Mouse (Mus musculus) CH12.LX (cell line): ENCODE results near the gene Fam107a. TPM values are rescaled to one million over a fixed set of nuclear protein-coding genes. Genes with fewer than 3 reads are reported as not detected.

Source experiments
- DNase-seq: peaks from one replicate; pipeline ENCODE4 v3.0.0-alpha.2; 2013; ENCODE audit errors: extremely low read depth
- H3K27ac ChIP-seq: 2 replicates; pipeline ENCODE4 v1.5.1; 2012; ENCODE audit warnings: low read depth, mild to moderate bottlenecking, control low read depth, moderate library complexity; ENCODE audit not compliant: insufficient read depth
- H3K27me3 ChIP-seq: replicated peaks from 2 replicates; pipeline ENCODE3; 2012; ENCODE audit warnings: inconsistent platforms
- H3K36me3 ChIP-seq, 2 experiments: replicated peaks in 1 of 2; 2 replicates each; pipeline versions ENCODE3 to v1.6.1; 2012; ENCODE audit warnings: inconsistent platforms in 1 of 2, low read length in 1 of 2, mild to moderate bottlenecking in 1 of 2, mixed read lengths in 1 of 2, moderate library complexity in 1 of 2; ENCODE audit not compliant: control insufficient read depth in 1 of 2, insufficient read depth in 1 of 2
- H3K4me1 ChIP-seq, 2 experiments: 2 replicates each; pipeline ENCODE4 v1.6.1; 2012; ENCODE audit warnings: inconsistent platforms in 1 of 2, moderate library complexity in 1 of 2; ENCODE audit not compliant: insufficient read depth in 2 of 2, control insufficient read depth in 1 of 2
- H3K4me2 ChIP-seq: 2 replicates; pipeline ENCODE4 v1.6.1; 2012; ENCODE audit warnings: low read depth, mild to moderate bottlenecking, control low read depth; ENCODE audit not compliant: poor library complexity, insufficient read depth, severe bottlenecking
- H3K4me3 ChIP-seq, 3 experiments: fragments of 150-350 bp in 1 of 3; sonication (generic) in 1 of 3; replicated peaks in 1 of 3; 2 replicates each; pipeline versions ENCODE3 to v1.5.1; 2011 to 2012; ENCODE audit warnings: low read depth in 2 of 3, low read length in 2 of 3, mild to moderate bottlenecking in 2 of 3, moderate library complexity in 2 of 3, control low read depth in 1 of 3, improper control_type of control experiment in 1 of 3, inconsistent platforms in 1 of 3, mixed read lengths in 1 of 3; ENCODE audit not compliant: poor library complexity in 1 of 3
- H3K79me2 ChIP-seq: replicated peaks from 2 replicates; pipeline ENCODE4 v1.6.1; 2012; ENCODE audit warnings: mild to moderate bottlenecking, moderate library complexity; ENCODE audit not compliant: control insufficient read depth, poor library complexity, insufficient read depth, severe bottlenecking; ENCODE audit errors: extremely low read depth
- H3K9ac ChIP-seq: 2 replicates; pipeline ENCODE4 v1.6.1; 2012; ENCODE audit warnings: low read depth, mild to moderate bottlenecking, control low read depth, moderate library complexity; ENCODE audit not compliant: insufficient read depth
- H3K9me3 ChIP-seq: replicated peaks from 2 replicates; pipeline ENCODE3; 2012; ENCODE audit warnings: low read length, inconsistent platforms, mixed read lengths
- CHD1 ChIP-seq: IDR thresholded peaks from 2 replicates; pipeline ENCODE4 v1.6.1; 2012; ENCODE audit warnings: low read depth, low read length, improper control_type of control experiment, inconsistent platforms
- CHD2 ChIP-seq: IDR thresholded peaks from 2 replicates; pipeline ENCODE4 v1.6.1; 2011; ENCODE audit warnings: low read length, improper control_type of control experiment
- CTCF ChIP-seq, 2 experiments: IDR thresholded peaks in 1 of 2; conservative IDR thresholded peaks in 1 of 2; 2 replicates each; pipeline ENCODE4 v1.5.1; 2011 to 2012; ENCODE audit warnings: low read depth in 2 of 2, low read length in 2 of 2, improper control_type of control experiment in 1 of 2, inconsistent platforms in 1 of 2, mild to moderate bottlenecking in 1 of 2, moderate library complexity in 1 of 2
- KAT2A ChIP-seq: IDR thresholded peaks from 2 replicates; pipeline ENCODE4 v1.6.1; 2012; ENCODE audit warnings: low read length, improper control_type of control experiment, inconsistent platforms; ENCODE audit not compliant: insufficient replicate concordance
- NELFE ChIP-seq: IDR thresholded peaks from 2 replicates; pipeline ENCODE4 v1.6.1; 2011; ENCODE audit warnings: low read depth, low read length, improper control_type of control experiment
- NRF1 ChIP-seq: IDR thresholded peaks from 2 replicates; pipeline ENCODE4 v1.6.1; 2014; ENCODE audit warnings: low read depth, mild to moderate bottlenecking, inconsistent platforms, low read length, improper control_type of control experiment, moderate library complexity
- PAX5 ChIP-seq: IDR thresholded peaks from 2 replicates; pipeline ENCODE4 v1.6.1; 2012; ENCODE audit warnings: low read length, inconsistent platforms, mixed read lengths
- RCOR1 ChIP-seq: conservative IDR thresholded peaks from 2 replicates; pipeline ENCODE4 v1.6.1; 2012; ENCODE audit warnings: low read depth, mild to moderate bottlenecking, inconsistent platforms, low read length, improper control_type of control experiment
- TCF12 ChIP-seq: IDR thresholded peaks from 2 replicates; pipeline ENCODE4 v1.6.1; 2014; ENCODE audit warnings: low read depth, mild to moderate bottlenecking, inconsistent platforms, low read length, improper control_type of control experiment
- UBTF ChIP-seq: IDR thresholded peaks from 2 replicates; pipeline ENCODE4 v1.6.1; 2012; ENCODE audit warnings: low read depth, mild to moderate bottlenecking, inconsistent platforms, low read length, improper control_type of control experiment, moderate library complexity
- USF1 ChIP-seq: IDR thresholded peaks from 2 replicates; pipeline ENCODE4 v1.6.1; 2014; ENCODE audit warnings: low read depth, mild to moderate bottlenecking, inconsistent platforms, low read length, improper control_type of control experiment
- ZC3H11A ChIP-seq: IDR thresholded peaks from 2 replicates; pipeline ENCODE4 v1.6.1; 2012; ENCODE audit warnings: low read depth, mild to moderate bottlenecking, inconsistent platforms, low read length, improper control_type of control experiment
- ZKSCAN1 ChIP-seq: IDR thresholded peaks from 2 replicates; pipeline ENCODE4 v1.6.1; 2012; ENCODE audit warnings: low read depth, inconsistent platforms, low read length, improper control_type of control experiment, borderline replicate concordance
- ZMIZ1 ChIP-seq: IDR thresholded peaks from 2 replicates; pipeline ENCODE4 v1.6.1; 2012; ENCODE audit warnings: low read depth, mild to moderate bottlenecking, inconsistent platforms, low read length, improper control_type of control experiment
- ZNF384 ChIP-seq: IDR thresholded peaks from 2 replicates; pipeline ENCODE4 v1.6.1; 2012; ENCODE audit warnings: low read depth, low read length, improper control_type of control experiment, inconsistent platforms
- dilution Hi-C: fragments of 300-500 bp; cut with MboI; formaldehyde crosslinking; loops from 2 replicates; pipeline ENCODE4 v1.14.3; 2020; ENCODE audit warnings: low sequenced_read_pairs; ENCODE audit not compliant: extremely low pct_unique_long_range_greater_than_20kb, extremely low pct_ligation_motif_present
- in situ Hi-C: fragments of 300-500 bp; cut with MboI; formaldehyde crosslinking; loops from 3 replicates; pipeline ENCODE4 v1.14.3; 2019; ENCODE audit warnings: low sequenced_read_pairs, low pct_ligation_motif_present, low pct_unique_long_range_greater_than_20kb, mixed read lengths
- polyA plus RNA-seq: library from polyadenylated mRNA; unstranded; fragments of >175 nt; gene quantifications from 2 replicates; pipeline ENCODE4 v1.2.1, GENCODE M21; 2012; ENCODE audit warnings: low read depth; ENCODE audit not compliant: insufficient read length
- total RNA-seq, 2 experiments: library from RNA; depleted of rRNA; stranded (reverse); fragments of 300-350 nt in 1 of 2; fragments of >200 nt in 1 of 2; gene quantifications; 2 replicates each; pipeline ENCODE4 v1.2.3; 2012 to 2014

The Fam107a gene
- total and polyA plus RNA-seq, 3 experiments = not detected

- Histone ChIP-seq H3K27ac (no peak overlapping the region), H3K4me1 (peaks cover 0 to 10% of the 10 kb centered on the region in 2 experiments; a peak in 2 of 4 replicates), H3K9ac (no peak overlapping the region), H3K79me2 (no peaks in the 10 kb centered on the region), H3K9me3 (no peaks in the 10 kb centered on the region), H3K4me2 (no peak overlapping the region), H3K36me3 (no peaks in the 10 kb centered on the region), H3K4me3 (no peak overlapping the region), H3K27me3 (peaks cover 5% of the 10 kb centered on the region)
- TF ChIP-seq UBTF (no peak), RCOR1 (no peak), NRF1 (no peak), ZKSCAN1 (no peak), CHD2 (no peak), ZMIZ1 (no peak), ZC3H11A (no peak), ZNF384 (no peak), PAX5 (no peak), CTCF (conservative IDR thresholded peaks at IDR 0.05 in 1 of 2, IDR thresholded peaks at IDR 0.05 in 1 of 2; ENCODE audit: low read depth in 2 of 2, low read length in 2 of 2) (no peak), TCF12 (no peak), USF1 (no peak), KAT2A (no peak), NELFE (no peak)
- dilution Hi-C loops = no loop called here
- no peak for DNase-seq
- in situ Hi-C loops = no loop called here
These were observed 27.7 kb upstream of the Fam107a start for GRCm38 (mm10) chr14:8345566-8345965.

DNA sequence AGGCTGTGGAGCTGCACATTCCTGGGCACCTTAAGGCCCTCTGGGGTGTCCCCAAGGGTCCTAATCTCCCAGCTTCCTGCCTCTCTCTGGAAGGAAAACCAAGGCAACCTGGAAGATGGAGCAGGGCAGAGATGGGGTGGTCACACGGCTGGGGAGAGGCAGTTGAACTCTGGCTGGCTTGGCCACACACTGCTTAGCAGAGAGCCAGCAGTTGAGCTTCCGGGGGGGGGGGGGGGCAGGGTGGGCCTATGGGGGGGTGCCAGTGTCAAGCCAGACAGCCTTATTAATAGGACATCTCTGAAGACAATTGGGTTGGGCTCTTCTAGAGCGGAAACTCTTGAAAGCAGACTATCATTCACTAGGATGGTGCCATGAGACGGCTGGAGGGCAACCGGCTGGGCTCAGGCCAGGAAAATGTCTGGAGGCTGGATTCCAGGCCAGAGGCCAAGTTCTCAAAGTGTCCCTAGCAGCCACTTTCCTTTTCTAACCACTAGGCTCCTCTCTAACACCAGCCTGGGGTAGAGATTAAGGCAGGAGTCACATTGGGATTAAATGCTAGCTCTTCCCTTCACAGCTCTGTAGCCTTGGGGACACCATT, 24.8 kb upstream of the Fam107a start:
- TF ChIP-seq CHD1 (no peak), KAT2A (no peak)
- no peak for DNase-seq

More for the DNA sequence above, 24.8 kb upstream of the Fam107a start:
- Histone ChIP-seq H3K27me3 (peaks cover 5% of the 10 kb centered on the region), H3K4me2 (no peak overlapping the region), H3K4me3 (no peak overlapping the region), H3K79me2 (no peaks in the 10 kb centered on the region), H3K4me1 (no peaks in the 10 kb centered on the region), H3K9ac (no peak overlapping the region), H3K36me3 (no peaks in the 10 kb centered on the region), H3K9me3 (no peaks in the 10 kb centered on the region), H3K27ac (no peak overlapping the region)
- dilution Hi-C loops (no loop called here), in situ Hi-C loops (no loop called here)
